Mouse (Mus musculus): Measurements from ENCODE around the gene Gabpb2.
"Not testable (repeated sequence)": the region's sequence is repeated elsewhere in the genome, so short reads cannot be mapped to it uniquely, and the experiment has no call there.

The Gabpb2 gene

GRCm38 (mm10) chr3:95159511-95159986, 58.2 kb downstream of the Gabpb2 start:
- no peak for DNase-seq

GRCm38 (mm10) chr3:95153874-95154273, 63.8 kb downstream of the Gabpb2 start:
- peak; percentile 37 for DNase-seq

- DNase-seq = no peak
Observed at GRCm38 (mm10) chr3:95147924-95148323, 69.8 kb downstream of the Gabpb2 start.

- DNase-seq = peak; percentile 85
Observed at GRCm38 (mm10) chr3:95142617-95143011, 75.1 kb downstream of the Gabpb2 start.

GRCm38 (mm10) chr3:95141952-95142616, 75.6 kb downstream of the Gabpb2 start, which contains the start of gene Tnfaip8l2:
Gene Tnfaip8l2, minus strand, starts transcription at chr3:95142360.
- no peak for DNase-seq

GRCm38 (mm10) chr3:95141474-95141873, 76.2 kb downstream of the Gabpb2 start:
- no peak for DNase-seq

GRCm38 (mm10) chr3:95140795-95141194, 76.9 kb downstream of the Gabpb2 start:
- no peak for DNase-seq

- DNase-seq = no peak
Observed at GRCm38 (mm10) chr3:95140289-95140595, 77.5 kb downstream of the Gabpb2 start.

- DNase-seq = no peak
Observed at GRCm38 (mm10) chr3:95139586-95140288, 78.0 kb downstream of the Gabpb2 start.

- no peak for DNase-seq
Observed at GRCm38 (mm10) chr3:95136336-95136735, 81.4 kb downstream of the Gabpb2 start.

- no peak for DNase-seq
Observed at GRCm38 (mm10) chr3:95135433-95136052, 82.2 kb downstream of the Gabpb2 start.

- peak; percentile 36 for DNase-seq
Observed at GRCm38 (mm10) chr3:95135023-95135422, 82.7 kb downstream of the Gabpb2 start.

- DNase-seq = not testable (repeated sequence)
Observed at GRCm38 (mm10) chr3:95134133-95134532, 83.6 kb downstream of the Gabpb2 start.

- peak; percentile 98 for DNase-seq
Observed at GRCm38 (mm10) chr3:95133680-95134101, 84.0 kb downstream of the Gabpb2 start, which contains the start of the genes Scnm1 and Lysmd1. Gene Scnm1, minus strand, starts transcription at chr3:95134011. Gene Lysmd1, plus strand, starts transcription at chr3:95134088.

- no peak for DNase-seq
Observed at GRCm38 (mm10) chr3:95133176-95133575, 84.5 kb downstream of the Gabpb2 start.

GRCm38 (mm10) chr3:95132389-95132788, 85.3 kb downstream of the Gabpb2 start:
- DNase-seq = not testable (repeated sequence)

Measured in retina, postnatal 1 day (tissue).